Mouse (Mus musculus) limb, embryonic 15.5 days (tissue): ENCODE measurements around the gene Gpn3. TPM values are rescaled to one million over a fixed set of nuclear protein-coding genes. Genes with fewer than 3 reads are reported as not detected.

Experiments used
- ATAC-seq: fragments of 200-750 bp; cut with Nextera tagmentation; 2 replicates; pipeline ENCODE4 v1.8.0; 2017; ENCODE audit warnings: low read depth, moderate TSS enrichment; ENCODE audit not compliant: insufficient number of reproducible peaks, low FRiP score, low TSS enrichment
- H3K27ac ChIP-seq: fragments of 300-500 bp; sonication (generic); 2 replicates; pipeline ENCODE4 v1.5.1; 2015; ENCODE audit warnings: moderate library complexity, mild to moderate bottlenecking, inconsistent platforms
- H3K27me3 ChIP-seq: fragments of 300-500 bp; sonication (generic); 2 replicates; pipeline ENCODE4 v1.6.1; 2015; ENCODE audit warnings: inconsistent platforms
- H3K36me3 ChIP-seq: fragments of 300-500 bp; sonication (generic); 2 replicates; pipeline ENCODE4 v1.6.1; 2015; ENCODE audit warnings: inconsistent platforms
- H3K4me1 ChIP-seq: fragments of 300-500 bp; sonication (generic); 2 replicates; pipeline ENCODE4 v1.6.1; 2015; ENCODE audit warnings: inconsistent platforms
- H3K4me2 ChIP-seq: fragments of 300-500 bp; sonication (generic); 2 replicates; pipeline ENCODE4 v1.6.1; 2015; ENCODE audit warnings: mild to moderate bottlenecking, inconsistent platforms
- H3K4me3 ChIP-seq: fragments of 300-500 bp; sonication (generic); 2 replicates; pipeline ENCODE4 v1.5.1; 2015; ENCODE audit warnings: mild to moderate bottlenecking, inconsistent platforms
- H3K9ac ChIP-seq: fragments of 300-500 bp; sonication (generic); 2 replicates; pipeline ENCODE4 v1.6.1; 2015; ENCODE audit warnings: inconsistent platforms
- H3K9me3 ChIP-seq: fragments of 300-500 bp; sonication (generic); 2 replicates; pipeline ENCODE4 v1.6.1; 2016; ENCODE audit warnings: inconsistent platforms
- WGBS: fragments of 180-500 bp; shearing (Covaris S2); methylation state at CpG from one replicate; pipeline ENCODE4 v1.1.7; 2015; 5-methylcytosine and 5-hydroxymethylcytosine counted together
- polyA plus RNA-seq: library from polyadenylated mRNA; unstranded; fragments of >200 nt; fragmentation: Nextera tagmentation; extraction: Ambion mirVana; gene quantifications from 2 replicates; pipeline ENCODE4 v1.2.1, GENCODE M21; 2015

Gene Gpn3
- polyA plus RNA-seq, 1 experiment from 2014 or later: 60.5 TPM

DNA sequence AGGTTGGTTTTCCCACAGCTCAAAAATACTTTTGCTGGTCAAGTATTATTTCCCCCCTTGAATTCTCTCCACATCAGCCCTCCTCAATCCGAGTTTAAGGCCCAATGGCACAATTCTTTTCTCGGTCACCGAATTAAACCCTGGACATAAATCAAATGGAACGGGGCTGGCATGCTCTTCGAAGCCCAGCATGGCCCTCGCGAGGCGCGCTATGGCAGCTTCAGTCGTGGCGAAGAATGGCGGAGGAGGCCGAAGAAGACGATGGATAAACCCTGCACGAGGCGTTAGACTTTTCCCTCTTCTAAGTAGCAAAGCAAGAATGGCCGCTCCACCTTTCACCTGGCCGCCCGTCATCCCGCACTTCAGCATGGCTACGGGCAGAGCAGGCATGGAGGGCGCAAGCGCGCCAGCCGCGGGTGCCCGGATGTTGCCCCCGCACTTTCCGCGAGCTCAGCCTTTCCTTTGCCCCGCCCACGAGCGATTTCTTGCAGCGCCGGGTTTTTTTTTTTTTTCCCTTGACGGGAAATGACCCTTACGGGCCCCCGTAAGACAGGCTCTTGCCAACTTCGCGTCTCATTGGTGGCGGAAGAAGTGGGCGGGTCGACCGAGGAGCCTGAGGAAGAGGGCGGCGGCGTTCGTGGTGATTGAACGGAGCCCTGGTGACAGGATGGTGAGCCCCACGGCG, 17.7 kb upstream of the Gpn3 start, which contains the start of the genes Rad9b and Vps29:
Gene Rad9b, minus strand, starts transcription at position 427 of the 685 bp plus-strand sequence.
Gene Vps29, plus strand, starts transcription at position 563 of the 685 bp plus-strand sequence.
- Histone ChIP-seq H3K4me3 (peak within 1 kb of the TSS; percentile 95), H3K36me3 (peaks cover 6% of the 10 kb centered on the region; the same call in 1 of the 2 replicates), H3K27me3 (no peaks in the 10 kb centered on the region), H3K9ac (peak within 1 kb of the TSS; percentile 74), H3K9me3 (no peaks in the 10 kb centered on the region), H3K27ac (peak within 1 kb of the TSS; percentile 77), H3K4me2 (peak within 1 kb of the TSS; percentile 82), H3K4me1 (peaks cover 7% of the 10 kb centered on the region)
- ATAC-seq: peak; percentile 94
- WGBS: 1% methylated on average over 51 of the region's 51 CpGs

DNA sequence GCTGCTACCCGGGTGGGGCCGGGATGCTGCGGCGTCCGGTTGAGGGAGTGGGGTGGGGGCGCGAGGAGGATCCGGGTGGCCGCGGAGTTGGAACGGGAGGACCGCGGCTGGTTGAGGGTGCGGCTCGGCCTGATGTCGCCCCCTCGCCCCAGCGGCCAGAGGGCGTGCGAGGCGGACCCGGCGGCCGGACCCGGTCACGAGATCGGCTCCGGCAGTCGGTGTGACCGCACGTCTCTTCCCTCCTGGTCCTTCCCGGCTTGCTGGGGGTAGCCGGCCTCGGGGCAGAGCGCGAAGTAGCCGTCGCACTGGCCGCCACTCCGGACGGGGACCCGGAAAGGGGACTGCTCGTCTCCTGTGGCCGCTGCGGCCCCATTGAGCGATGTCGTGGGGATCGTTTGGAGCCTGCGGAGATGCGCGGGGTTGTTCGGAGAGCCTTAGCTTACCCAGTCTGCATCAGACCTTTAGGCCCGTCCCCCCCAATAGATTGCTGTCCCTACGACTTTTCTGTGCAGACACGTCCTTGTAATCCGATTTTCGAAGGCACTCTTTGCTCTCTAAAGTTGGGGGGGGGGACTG, 17.1 kb upstream of the Gpn3 start:
- 0% methylated on average over 56 of the region's 57 CpGs for WGBS
- Histone ChIP-seq H3K9me3 (no peaks in the 10 kb centered on the region), H3K4me1 (peaks cover 7% of the 10 kb centered on the region), H3K9ac (peak overlapping the region; percentile 74), H3K4me2 (peak overlapping the region; percentile 60), H3K27me3 (no peaks in the 10 kb centered on the region), H3K27ac (peak overlapping the region; percentile 77), H3K36me3 (peaks cover 8% of the 10 kb centered on the region; the same call in 1 of the 2 replicates), H3K4me3 (peak overlapping the region; percentile 95)
- ATAC-seq: no peak; the same call in 1 of the 2 replicates

DNA sequence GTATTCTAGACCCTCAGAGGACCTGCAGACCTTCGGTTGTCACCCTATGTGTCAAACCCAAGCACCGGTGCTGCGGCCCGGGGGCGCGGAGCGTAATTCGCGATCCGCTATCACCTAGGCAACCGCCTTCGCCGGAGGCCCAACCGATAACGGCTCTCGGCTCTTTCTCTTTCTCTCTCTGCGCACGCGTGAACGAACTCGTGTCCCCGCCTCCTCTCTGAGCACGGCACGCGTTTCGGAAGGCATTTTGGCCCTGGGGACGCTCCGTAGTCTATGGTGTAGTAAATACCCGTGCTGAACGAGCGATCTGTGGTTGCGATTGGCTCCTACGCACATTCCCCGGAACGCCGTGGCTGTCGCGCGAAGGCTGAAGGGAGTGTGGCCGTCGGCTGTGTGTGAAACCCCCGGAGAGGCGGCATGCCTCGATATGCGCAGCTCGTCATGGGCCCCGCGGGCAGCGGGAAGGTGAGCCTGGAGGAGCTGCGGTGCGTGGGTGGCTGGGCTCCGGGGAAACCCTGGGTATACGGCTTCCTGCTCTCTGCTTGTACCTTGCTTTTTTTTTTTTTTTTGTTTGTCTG, 605 bp downstream of the Gpn3 start, which contains the start of gene Fam216a:
Gene Fam216a, minus strand, starts transcription at position 173 of the 578 bp plus-strand sequence.
- ATAC-seq: peak; percentile 94

DNA sequence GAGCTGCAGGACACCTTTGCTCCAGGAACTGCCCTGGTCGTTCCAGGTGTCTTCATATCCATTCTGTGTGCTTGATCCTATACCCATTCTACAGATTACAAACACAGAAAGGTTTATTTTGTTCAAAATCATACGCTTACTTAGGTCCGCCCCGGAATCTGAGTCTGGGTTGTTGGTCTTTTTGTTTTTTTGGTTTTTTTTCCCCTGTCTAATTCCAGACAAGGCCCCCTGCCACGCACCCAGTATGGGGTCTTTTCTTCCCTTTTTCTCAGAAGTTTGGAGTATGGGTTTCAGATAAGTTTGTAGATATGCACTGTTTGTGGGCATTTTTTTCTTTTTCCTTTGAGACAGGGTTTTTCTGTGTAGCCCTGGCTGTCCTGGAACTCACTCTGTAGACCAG, 1.2 kb downstream of the Gpn3 start:
- Histone ChIP-seq H3K4me3 (peak overlapping the region; percentile 72), H3K36me3 (peaks cover 34% of the 10 kb centered on the region), H3K9ac (peak overlapping the region; percentile 77), H3K4me1 (peaks cover 19% of the 10 kb centered on the region), H3K27ac (peak overlapping the region; percentile 95), H3K9me3 (no peaks in the 10 kb centered on the region), H3K4me2 (peak overlapping the region; percentile 61), H3K27me3 (no peaks in the 10 kb centered on the region)
- no peak for ATAC-seq
- 5% methylated on average over 5 of the region's 5 CpGs for WGBS

More for the DNA sequence above, 605 bp downstream of the Gpn3 start, which contains the start of gene Fam216a:
- H3K27me3 ChIP-seq: no peaks in the 10 kb centered on the region
- under 1% methylated on average over 53 of the region's 53 CpGs for WGBS
- peak within 1 kb of the TSS; percentile 61 for H3K4me2 ChIP-seq
- peaks cover 19% of the 10 kb centered on the region for H3K4me1 ChIP-seq
- peak within 1 kb of the TSS; percentile 77 for H3K9ac ChIP-seq
- peaks cover 40% of the 10 kb centered on the region for H3K36me3 ChIP-seq
- no peaks in the 10 kb centered on the region for H3K9me3 ChIP-seq
- peak within 1 kb of the TSS; percentile 72 for H3K4me3 ChIP-seq
- H3K27ac ChIP-seq: peak within 1 kb of the TSS; percentile 95

DNA sequence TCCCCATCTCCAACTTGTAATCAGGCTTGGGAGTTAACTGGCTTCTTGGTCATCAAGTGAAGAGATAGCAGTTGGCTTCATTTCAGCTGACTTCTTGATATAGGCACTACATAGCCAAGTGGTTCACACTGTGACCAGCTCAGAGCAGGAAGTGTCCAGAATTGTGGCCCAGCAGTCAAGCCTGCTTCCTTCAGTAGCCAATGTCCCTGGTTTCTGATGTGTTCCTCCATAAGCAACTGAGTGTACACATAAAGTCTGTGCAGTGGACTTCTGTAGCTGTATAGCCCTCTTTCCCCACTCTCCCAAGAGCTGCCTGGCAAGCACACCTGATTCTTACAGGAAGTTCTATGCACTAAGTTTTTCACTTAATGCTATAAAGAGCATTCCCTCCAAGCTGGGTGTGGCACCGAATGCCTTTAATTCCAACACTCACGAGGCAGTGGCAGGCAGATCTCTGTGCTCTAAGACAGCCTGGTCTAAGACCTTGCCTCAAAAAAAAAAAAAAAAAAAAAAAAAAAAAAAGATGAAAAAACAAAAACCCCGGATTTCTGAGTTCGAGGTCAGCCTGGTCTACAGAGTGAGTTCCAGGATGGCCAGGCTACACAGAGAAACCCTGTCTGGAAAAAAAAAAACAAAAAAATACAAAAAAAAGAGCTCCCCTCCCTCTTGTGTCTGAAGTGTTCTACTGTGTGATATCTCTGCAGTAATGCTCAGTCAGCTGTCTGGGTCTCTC, 5.6 kb downstream of the Gpn3 start:
- Histone ChIP-seq H3K36me3 (peaks cover 53% of the 10 kb centered on the region), H3K27ac (no peak overlapping the region), H3K4me1 (peaks cover 9% of the 10 kb centered on the region), H3K4me3 (no peak overlapping the region), H3K9me3 (no peaks in the 10 kb centered on the region), H3K4me2 (no peak overlapping the region), H3K9ac (no peak overlapping the region), H3K27me3 (no peaks in the 10 kb centered on the region)
- 86% methylated on average over 4 of the region's 4 CpGs for WGBS
- no peak for ATAC-seq

DNA sequence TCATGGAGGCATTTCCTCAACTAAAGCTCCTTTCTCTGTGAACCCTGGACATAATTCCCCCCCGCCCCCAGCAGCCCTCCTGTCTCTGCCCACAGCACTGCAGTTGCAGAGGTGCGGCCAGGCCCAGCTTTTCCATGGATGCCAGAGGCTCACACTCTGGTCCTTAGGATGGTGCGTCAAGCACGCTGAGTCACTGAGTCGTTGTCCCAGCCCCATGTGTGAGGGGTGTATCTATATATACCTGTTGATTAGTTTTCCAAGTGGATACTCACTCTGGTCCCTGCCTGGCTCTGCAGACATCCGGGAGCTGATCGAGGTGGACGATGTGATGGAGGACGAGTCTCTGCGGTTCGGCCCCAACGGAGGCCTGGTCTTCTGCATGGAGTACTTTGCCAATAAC, 6.5 kb downstream of the Gpn3 start:
- H3K4me3 ChIP-seq: no peak overlapping the region
- peaks cover 58% of the 10 kb centered on the region for H3K36me3 ChIP-seq
- no peaks in the 10 kb centered on the region for H3K9me3 ChIP-seq
- H3K27ac ChIP-seq: no peak overlapping the region
- H3K4me1 ChIP-seq: peaks cover 4% of the 10 kb centered on the region
- H3K9ac ChIP-seq: no peak overlapping the region
- H3K27me3 ChIP-seq: no peaks in the 10 kb centered on the region
- 93% methylated on average over 12 of the region's 12 CpGs for WGBS
- ATAC-seq: no peak
- H3K4me2 ChIP-seq: no peak overlapping the region

DNA sequence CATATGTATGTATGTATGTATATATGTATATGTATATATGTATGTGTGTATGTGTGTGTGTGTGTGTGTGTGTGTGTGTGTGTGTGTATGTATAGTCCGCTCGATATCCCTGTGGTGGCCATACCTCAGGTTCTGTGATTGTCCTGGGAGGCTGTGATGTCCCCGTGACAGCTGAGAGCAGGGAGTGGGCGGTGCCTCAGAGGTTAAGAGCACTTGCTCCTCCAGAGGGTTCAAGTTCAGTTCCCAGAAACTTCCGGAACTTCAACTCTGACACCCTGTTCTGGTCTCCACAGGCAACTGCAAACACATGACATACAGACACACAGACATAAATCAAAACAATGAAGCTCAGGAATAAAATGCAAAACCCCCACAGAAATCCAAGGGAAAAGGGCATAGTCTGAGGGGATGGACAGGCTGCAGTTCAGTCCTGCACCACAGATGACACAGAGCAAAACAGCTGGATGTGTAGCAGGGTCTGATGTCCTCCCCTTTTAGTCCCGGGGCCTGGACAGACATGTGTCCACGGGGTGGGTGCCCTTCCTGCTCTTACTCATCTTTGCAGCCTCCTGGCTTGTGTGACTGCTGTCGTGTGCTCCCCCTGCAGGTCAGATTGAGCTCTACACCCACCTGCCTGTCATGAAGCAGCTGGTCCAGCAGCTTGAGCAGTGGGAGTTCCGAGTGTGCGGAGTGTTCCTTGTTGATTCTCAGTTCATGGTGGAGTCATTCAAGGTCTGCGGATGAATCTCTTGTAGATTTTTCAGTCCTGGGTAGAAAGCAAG, 7.9 kb downstream of the Gpn3 start:
- Histone ChIP-seq H3K27me3 (no peaks in the 10 kb centered on the region), H3K4me1 (no peaks in the 10 kb centered on the region), H3K9ac (no peak overlapping the region), H3K9me3 (no peaks in the 10 kb centered on the region), H3K4me3 (no peak overlapping the region), H3K4me2 (no peak overlapping the region), H3K36me3 (peaks cover 56% of the 10 kb centered on the region), H3K27ac (no peak overlapping the region)
- no peak for ATAC-seq
- WGBS: 59% methylated on average over 11 of the region's 11 CpGs

DNA sequence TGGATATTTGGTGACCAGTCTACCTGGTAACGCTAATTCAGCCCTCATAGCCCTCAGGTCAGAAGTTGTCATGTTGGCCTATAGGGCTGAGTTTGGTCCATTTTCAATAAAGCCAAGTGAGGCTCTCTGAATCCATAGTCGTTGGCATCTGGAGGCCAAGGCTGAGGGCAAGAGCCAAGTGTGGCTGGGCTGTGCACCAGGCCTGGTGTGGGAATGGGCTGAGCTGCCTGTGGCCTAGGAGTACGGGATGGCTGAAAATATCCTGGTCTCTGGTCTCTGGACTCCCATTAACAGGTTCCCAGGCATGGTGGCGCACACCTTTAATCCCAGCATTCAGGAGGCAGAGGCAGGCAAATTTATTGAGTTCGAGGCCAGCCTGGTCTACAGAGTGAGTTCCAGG, 18.3 kb downstream of the Gpn3 start:
- H3K4me3 ChIP-seq: no peak overlapping the region
- H3K9ac ChIP-seq: no peak overlapping the region
- 0 out of 2 replicates have a peak, but pooled peaks cover 2% of the 10 kb centered on the region for H3K36me3 ChIP-seq
- no peaks in the 10 kb centered on the region for H3K9me3 ChIP-seq
- no peak for ATAC-seq
- peaks cover 14% of the 10 kb centered on the region for H3K4me1 ChIP-seq
- no peaks in the 10 kb centered on the region for H3K27me3 ChIP-seq
- no peak overlapping the region for H3K27ac ChIP-seq
- no peak overlapping the region for H3K4me2 ChIP-seq
- 86% methylated on average over 5 of the region's 5 CpGs for WGBS

DNA sequence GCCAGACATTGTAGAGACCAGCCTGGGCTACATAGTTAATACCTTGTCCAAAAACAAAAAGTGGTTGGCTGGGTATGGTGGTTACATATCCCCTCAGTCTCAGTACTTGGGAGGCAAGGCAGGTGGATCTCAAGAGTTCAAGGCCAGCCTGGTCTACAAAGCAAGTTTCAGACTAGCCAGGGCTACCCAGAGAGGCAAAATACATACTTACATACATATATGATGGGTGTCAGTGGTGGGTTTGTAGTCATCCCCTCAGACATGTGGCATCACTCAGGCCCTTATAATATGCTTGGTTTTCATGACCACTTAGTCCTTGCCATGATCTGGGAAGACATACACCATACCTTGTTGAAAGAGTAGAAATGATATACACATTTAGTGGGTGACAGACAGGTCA, 19.0 kb downstream of the Gpn3 start:
- H3K4me3 ChIP-seq: no peak overlapping the region
- ATAC-seq: no peak
- H3K36me3 ChIP-seq: 0 out of 2 replicates have a peak, but pooled peaks cover 6% of the 10 kb centered on the region
- H3K27me3 ChIP-seq: no peaks in the 10 kb centered on the region
- H3K9ac ChIP-seq: no peak overlapping the region
- H3K9me3 ChIP-seq: no peaks in the 10 kb centered on the region
- peaks cover 14% of the 10 kb centered on the region for H3K4me1 ChIP-seq
- no peak overlapping the region for H3K27ac ChIP-seq
- no peak overlapping the region for H3K4me2 ChIP-seq

DNA sequence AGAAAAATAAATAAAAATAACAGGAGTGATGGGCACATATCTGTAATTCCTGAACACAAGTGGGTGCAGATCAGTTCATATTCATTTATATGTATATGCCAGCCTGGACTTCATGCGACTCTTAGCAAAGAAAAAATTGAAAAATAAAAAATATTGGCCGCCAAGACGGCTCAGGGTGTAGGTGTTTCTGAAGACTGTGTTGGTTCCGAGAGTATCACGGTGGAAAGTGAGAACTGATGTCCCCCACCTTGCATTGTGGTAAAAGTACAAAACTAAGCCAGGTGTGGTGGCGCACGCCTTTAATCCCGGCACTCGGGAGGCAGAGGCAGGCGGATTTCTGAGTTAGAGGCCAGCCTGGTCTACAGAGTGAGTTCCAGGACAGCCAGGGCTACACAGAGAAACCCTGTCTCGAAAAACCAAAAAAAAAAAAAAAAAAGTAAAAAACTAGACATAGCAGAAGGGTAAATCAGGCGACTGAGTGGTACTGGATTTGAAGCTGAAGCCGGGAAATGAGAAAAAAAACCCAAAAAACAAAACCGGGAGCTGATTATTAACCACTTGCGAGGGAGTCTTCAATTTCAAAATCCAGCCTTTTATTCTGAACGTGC, 19.6 kb downstream of the Gpn3 start:
- H3K36me3 ChIP-seq: 0 out of 2 replicates have a peak, but pooled peaks cover 6% of the 10 kb centered on the region
- no peaks in the 10 kb centered on the region for H3K27me3 ChIP-seq
- peak overlapping the region; percentile 65; the same call in 1 of the 2 replicates for H3K4me2 ChIP-seq
- peak overlapping the region; percentile 69; the same call in 1 of the 2 replicates for H3K9ac ChIP-seq
- H3K27ac ChIP-seq: no peak overlapping the region
- no peak for ATAC-seq
- H3K4me1 ChIP-seq: peaks cover 14% of the 10 kb centered on the region
- H3K9me3 ChIP-seq: no peaks in the 10 kb centered on the region
- WGBS: 52% methylated on average over 16 of the region's 16 CpGs
- H3K4me3 ChIP-seq: peak overlapping the region; percentile 85
